Mouse (Mus musculus): ENCODE data around the gene Sbno2. TPM values are rescaled to one million over a fixed set of nuclear protein-coding genes. Genes with fewer than 3 reads are reported as not detected.

Sbno2 gene
- polyA plus RNA-seq, 1 experiment = 44.6 TPM

DNA sequence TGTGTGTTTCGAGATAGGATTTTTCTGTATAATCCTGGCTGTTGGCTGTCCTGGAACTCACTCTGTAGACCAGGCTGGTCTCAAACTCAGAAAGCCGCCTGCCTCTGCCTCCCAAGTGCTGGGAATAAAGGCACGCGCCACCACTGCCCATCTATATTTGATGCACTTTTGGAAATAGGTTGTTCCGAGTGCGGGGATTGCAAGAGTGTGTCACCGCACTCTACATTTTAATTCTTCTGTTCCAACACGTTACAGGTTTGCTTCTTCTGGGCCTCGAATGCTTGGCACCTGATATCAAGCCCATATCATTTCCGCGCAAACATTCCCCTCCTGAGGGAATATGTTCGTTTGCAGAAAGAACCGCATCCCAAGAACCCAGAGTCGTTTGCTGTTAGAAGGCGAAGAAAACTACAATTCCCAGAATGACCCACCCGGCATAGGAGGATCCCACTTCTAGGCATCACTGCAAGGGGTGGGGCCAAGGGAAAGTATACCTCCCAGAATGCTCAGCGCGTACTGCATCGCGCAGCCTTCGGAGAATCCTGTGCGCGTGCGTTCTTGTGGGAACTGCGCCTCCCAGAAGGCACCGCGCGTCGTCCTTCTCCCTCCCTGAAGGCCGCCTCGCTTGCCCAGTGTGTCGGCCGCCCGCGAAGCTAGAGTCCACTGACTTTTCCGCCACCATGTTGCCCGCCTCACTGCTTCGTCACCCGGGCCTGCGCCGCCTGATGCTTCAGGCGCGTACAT lies 36.6 kb upstream of the Sbno2 start:
- H3K36me3 ChIP-seq (ENCODE audit: control insufficient read depth, insufficient read depth) = peaks cover 15% of the 10 kb centered on the region

DNA sequence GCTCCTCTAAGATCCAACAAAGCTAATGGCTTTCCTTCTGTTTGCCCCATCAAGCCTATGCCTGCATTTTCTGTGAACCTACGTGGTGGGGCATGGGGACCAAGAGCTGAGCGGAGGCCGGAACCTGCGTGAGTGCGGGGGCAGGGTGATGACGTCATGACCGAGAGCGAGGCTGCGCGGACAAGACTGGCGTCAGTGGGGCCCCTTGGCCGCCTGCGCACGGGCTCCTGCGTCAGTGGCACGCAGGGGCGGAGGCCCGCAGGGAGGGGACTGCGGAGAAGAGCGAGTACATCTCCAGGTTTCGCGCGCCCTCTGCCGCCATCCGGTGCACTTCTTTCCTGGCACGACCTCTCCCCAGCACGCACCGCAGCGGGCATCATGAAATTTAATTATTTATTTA lies 35.9 kb upstream of the Sbno2 start:
- Histone ChIP-seq H3K4me3 (peak overlapping the region; percentile 63), H3K36me3 (ENCODE audit: control insufficient read depth, insufficient read depth) (peaks cover 15% of the 10 kb centered on the region), H3ac (ENCODE audit: control insufficient read depth, insufficient read length) (no peak overlapping the region), H3K4me2 (ENCODE audit: low read depth) (peak overlapping the region; percentile 91), H3K79me2 (ENCODE audit: control insufficient read depth, insufficient read depth) (peaks cover 31% of the 10 kb centered on the region), H3K27me3 (ENCODE audit: control insufficient read depth, insufficient read depth, insufficient read length) (no peaks in the 10 kb centered on the region)
- TF ChIP-seq REST (IDR thresholded peaks at IDR 0.05; ENCODE audit: insufficient read depth, insufficient read length) = no peak
- TF ChIP-seq POLR2AphosphoS2 (IDR thresholded peaks at IDR 0.05; ENCODE audit: insufficient read length, low read depth) = peak; percentile 81
- TF ChIP-seq MYOD1 (IDR thresholded peaks at IDR 0.05; ENCODE audit: control insufficient read depth in 1 of 3, insufficient read length in 2 of 3, low read depth in 2 of 3) = peak in 1 of 3 experiments; percentile 2
- peak in 1 of 3 experiments; percentile 10 for TF ChIP-seq MYOG (IDR thresholded peaks at IDR 0.05; ENCODE audit: control insufficient read depth in 1 of 3, insufficient read depth in 1 of 3, insufficient read length in 2 of 3, low read depth in 2 of 3)
- TF ChIP-seq POLR2A (IDR thresholded peaks at IDR 0.05; ENCODE audit: insufficient read length, low read depth) = peak; percentile 67

More for the DNA sequence above, 36.6 kb upstream of the Sbno2 start:
- peak overlapping the region; percentile 96 for H3K4me2 ChIP-seq (ENCODE audit: low read depth)
- H3K79me2 ChIP-seq (ENCODE audit: control insufficient read depth, insufficient read depth) = peaks cover 31% of the 10 kb centered on the region
- peak overlapping the region; percentile 63 for H3K4me3 ChIP-seq
- H3ac ChIP-seq (ENCODE audit: control insufficient read depth, insufficient read length) = peak overlapping the region; percentile 26
- no peaks in the 10 kb centered on the region for H3K27me3 ChIP-seq (ENCODE audit: control insufficient read depth, insufficient read depth, insufficient read length)
- peak; percentile 95 for TF ChIP-seq POLR2AphosphoS2 (IDR thresholded peaks at IDR 0.05; ENCODE audit: insufficient read length, low read depth)
- TF ChIP-seq MYOG (IDR thresholded peaks at IDR 0.05; ENCODE audit: control insufficient read depth in 1 of 3, insufficient read depth in 1 of 3, insufficient read length in 2 of 3, low read depth in 2 of 3) = peak in 1 of 3 experiments; percentile 6
- TF ChIP-seq USF1 (IDR thresholded peaks at IDR 0.05; ENCODE audit: low read depth) = no peak
- peak; percentile 66 for TF ChIP-seq SRF (IDR thresholded peaks at IDR 0.05; ENCODE audit: control insufficient read depth, insufficient read length, low read depth)
- TF ChIP-seq CEBPB (IDR thresholded peaks at IDR 0.05; ENCODE audit: insufficient read depth, poor library complexity, severe bottlenecking) = no peak
- TF ChIP-seq TCF12 (IDR thresholded peaks at IDR 0.05; ENCODE audit: insufficient read depth, poor library complexity, severe bottlenecking) = no peak
- TF ChIP-seq E2F4 (IDR thresholded peaks at IDR 0.05; ENCODE audit: insufficient read depth) = no peak
- TF ChIP-seq POLR2A (IDR thresholded peaks at IDR 0.05; ENCODE audit: insufficient read length, low read depth) = peak; percentile 98
- peak; percentile 14 for TF ChIP-seq REST (IDR thresholded peaks at IDR 0.05; ENCODE audit: insufficient read depth, insufficient read length)
- TF ChIP-seq MYOD1 (IDR thresholded peaks at IDR 0.05; ENCODE audit: control insufficient read depth in 1 of 3, insufficient read length in 2 of 3, low read depth in 2 of 3) = peak in 1 of 3 experiments; percentile 22
- peak; percentile 36 for TF ChIP-seq MAX (IDR thresholded peaks at IDR 0.05; ENCODE audit: low read depth)
- no peak for TF ChIP-seq TCF3 (IDR thresholded peaks at IDR 0.05; ENCODE audit: insufficient read length, low read depth)

DNA sequence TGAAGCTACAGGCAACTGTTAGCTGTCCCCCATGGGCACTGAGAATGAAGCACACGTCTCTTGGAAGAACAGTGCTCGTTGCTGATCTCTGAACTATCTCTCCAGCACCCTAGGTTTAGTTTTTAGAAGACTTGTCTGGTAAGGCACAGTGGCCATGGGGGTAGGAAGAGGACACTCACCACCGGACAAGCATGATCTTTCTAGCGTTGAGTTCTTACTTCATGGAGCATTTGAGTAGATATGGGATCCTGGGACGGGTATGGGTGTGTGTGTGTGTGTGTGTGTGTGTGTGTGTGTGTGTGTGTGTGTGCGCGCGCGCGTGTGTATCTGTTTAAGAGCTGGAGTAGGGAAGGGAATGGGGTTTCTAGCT lies 35.3 kb upstream of the Sbno2 start, which contains the start of gene Cbarp:
Gene Cbarp, minus strand, starts transcription at position 170 of the 370 bp plus-strand sequence.
- no peaks in the 10 kb centered on the region for H3K27me3 ChIP-seq (ENCODE audit: control insufficient read depth, insufficient read depth, insufficient read length)
- peaks cover 31% of the 10 kb centered on the region for H3K79me2 ChIP-seq (ENCODE audit: control insufficient read depth, insufficient read depth)
- peaks cover 15% of the 10 kb centered on the region for H3K36me3 ChIP-seq (ENCODE audit: control insufficient read depth, insufficient read depth)
- no peak for TF ChIP-seq POLR2A (IDR thresholded peaks at IDR 0.05; ENCODE audit: insufficient read length, low read depth)
- no peak for TF ChIP-seq TCF3 (IDR thresholded peaks at IDR 0.05; ENCODE audit: insufficient read length, low read depth)
- TF ChIP-seq POLR2AphosphoS2 (IDR thresholded peaks at IDR 0.05; ENCODE audit: insufficient read length, low read depth) = no peak
- no peak for TF ChIP-seq SRF (IDR thresholded peaks at IDR 0.05; ENCODE audit: control insufficient read depth, insufficient read length, low read depth)
- no peak for TF ChIP-seq REST (IDR thresholded peaks at IDR 0.05; ENCODE audit: insufficient read depth, insufficient read length)
- no peak for TF ChIP-seq TCF12 (IDR thresholded peaks at IDR 0.05; ENCODE audit: insufficient read depth, poor library complexity, severe bottlenecking)
- TF ChIP-seq E2F4 (IDR thresholded peaks at IDR 0.05; ENCODE audit: insufficient read depth) = no peak
- TF ChIP-seq CEBPB (IDR thresholded peaks at IDR 0.05; ENCODE audit: insufficient read depth, poor library complexity, severe bottlenecking) = no peak
- no peak for TF ChIP-seq MAX (IDR thresholded peaks at IDR 0.05; ENCODE audit: low read depth)
- no peak for TF ChIP-seq USF1 (IDR thresholded peaks at IDR 0.05; ENCODE audit: low read depth)
- TF ChIP-seq MYOG (IDR thresholded peaks at IDR 0.05; ENCODE audit: control insufficient read depth in 1 of 3, insufficient read depth in 1 of 3, insufficient read length in 2 of 3, low read depth in 2 of 3) = no peak
- TF ChIP-seq MYOD1 (IDR thresholded peaks at IDR 0.05; ENCODE audit: control insufficient read depth in 1 of 3, insufficient read length in 2 of 3, low read depth in 2 of 3) = no peak
- no peak within 1 kb of the TSS for H3ac ChIP-seq (ENCODE audit: control insufficient read depth, insufficient read length)
- H3K4me2 ChIP-seq (ENCODE audit: low read depth) = peak within 1 kb of the TSS; percentile 91
- H3K4me3 ChIP-seq = peak within 1 kb of the TSS; percentile 63

DNA sequence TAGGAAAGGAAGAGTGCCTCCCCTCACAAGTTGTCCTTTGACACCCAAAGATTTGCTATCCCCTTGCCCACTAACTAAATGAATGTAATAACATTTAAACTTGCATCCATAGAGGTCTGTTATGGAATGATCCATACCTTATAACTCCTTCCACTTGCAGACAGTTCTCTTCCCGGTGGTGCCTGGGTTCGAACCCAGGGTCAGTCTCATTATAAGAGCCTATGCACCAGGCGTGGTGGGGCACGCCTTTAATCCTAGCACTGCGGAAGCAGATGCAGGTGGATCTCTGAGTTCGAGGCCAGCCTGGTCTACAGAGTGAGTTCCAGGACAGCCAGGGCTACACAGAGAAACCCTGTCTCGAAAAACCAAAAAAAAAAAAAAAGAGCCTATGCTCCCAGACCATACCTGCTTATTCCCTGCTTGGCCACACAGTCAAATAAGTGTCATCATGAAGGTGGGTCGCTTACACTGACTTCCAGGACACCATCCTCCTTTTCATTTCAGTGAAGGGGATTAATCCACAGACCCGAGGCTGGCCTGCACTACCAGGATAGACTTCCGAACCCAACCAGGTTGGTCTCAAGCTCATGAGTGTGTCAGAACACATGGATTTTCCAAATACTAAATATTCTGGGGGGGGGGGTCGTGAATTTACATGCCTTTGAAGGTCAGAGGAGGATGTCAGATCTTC lies 34.7 kb upstream of the Sbno2 start:
- H3ac ChIP-seq (ENCODE audit: control insufficient read depth, insufficient read length) = no peak overlapping the region
- H3K79me2 ChIP-seq (ENCODE audit: control insufficient read depth, insufficient read depth) = peaks cover 28% of the 10 kb centered on the region
- no peaks in the 10 kb centered on the region for H3K27me3 ChIP-seq (ENCODE audit: control insufficient read depth, insufficient read depth, insufficient read length)
- no peak overlapping the region for H3K4me2 ChIP-seq (ENCODE audit: low read depth)
- H3K4me3 ChIP-seq = no peak overlapping the region
- TF ChIP-seq TCF12 (IDR thresholded peaks at IDR 0.05; ENCODE audit: insufficient read depth, poor library complexity, severe bottlenecking) (no peak), E2F4 (IDR thresholded peaks at IDR 0.05; ENCODE audit: insufficient read depth) (no peak), MYOG (IDR thresholded peaks at IDR 0.05; ENCODE audit: control insufficient read depth in 1 of 3, insufficient read depth in 1 of 3, insufficient read length in 2 of 3, low read depth in 2 of 3) (no peak), MYOD1 (IDR thresholded peaks at IDR 0.05; ENCODE audit: control insufficient read depth in 1 of 3, insufficient read length in 2 of 3, low read depth in 2 of 3) (no peak), POLR2A (IDR thresholded peaks at IDR 0.05; ENCODE audit: insufficient read length, low read depth) (no peak), SRF (IDR thresholded peaks at IDR 0.05; ENCODE audit: control insufficient read depth, insufficient read length, low read depth) (no peak), MAX (IDR thresholded peaks at IDR 0.05; ENCODE audit: low read depth) (no peak), TCF3 (IDR thresholded peaks at IDR 0.05; ENCODE audit: insufficient read length, low read depth) (no peak), USF1 (IDR thresholded peaks at IDR 0.05; ENCODE audit: low read depth) (no peak), CEBPB (IDR thresholded peaks at IDR 0.05; ENCODE audit: insufficient read depth, poor library complexity, severe bottlenecking) (no peak), REST (IDR thresholded peaks at IDR 0.05; ENCODE audit: insufficient read depth, insufficient read length) (no peak), POLR2AphosphoS2 (IDR thresholded peaks at IDR 0.05; ENCODE audit: insufficient read length, low read depth) (no peak)
- H3K36me3 ChIP-seq (ENCODE audit: control insufficient read depth, insufficient read depth) = peaks cover 13% of the 10 kb centered on the region
